Mouse (Mus musculus) liver, embryonic 14.5 days (tissue): ENCODE measurements around the gene Gtf2i. TPM values are rescaled to one million over a fixed set of nuclear protein-coding genes. Genes with fewer than 3 reads are reported as not detected.
A peak's percentile ranks its signal among the peaks of the same experiment; 100 is the strongest.

Source experiments
- ATAC-seq: fragments of 200-750 bp; cut with Nextera tagmentation; 2 replicates; pipeline ENCODE4 v1.8.0; 2017; ENCODE audit warnings: moderate number of reproducible peaks, mild to moderate bottlenecking, moderate library complexity; ENCODE audit not compliant: insufficient read depth
- DNase-seq, 3 experiments: peaks; one replicate each; pipeline ENCODE4 v3.0.0-alpha.2; 2012 to 2013; ENCODE audit warnings: low read depth in 3 of 3, low spot score in 3 of 3
- H3K27ac ChIP-seq: fragments of 300-500 bp; sonication (generic); 2 replicates; pipeline ENCODE4 v1.5.1; 2014; ENCODE audit warnings: moderate library complexity, mild to moderate bottlenecking, control low read depth, inconsistent platforms
- H3K27me3 ChIP-seq: fragments of 300-500 bp; sonication (generic); 2 replicates; pipeline ENCODE4 v1.6.1; 2014; ENCODE audit warnings: mild to moderate bottlenecking, low read length, moderate library complexity; ENCODE audit not compliant: control insufficient read depth, insufficient read depth
- H3K36me3 ChIP-seq: fragments of 300-500 bp; sonication (generic); replicated peaks from 2 replicates; pipeline ENCODE4 v1.6.1; 2014; ENCODE audit warnings: low read depth; ENCODE audit not compliant: control insufficient read depth, insufficient read depth
- H3K4me1 ChIP-seq, 2 experiments: fragments of 200-500 bp in 1 of 2; fragments of 300-500 bp in 1 of 2; sonication (generic) in 1 of 2; replicated peaks; 2 replicates each; pipeline ENCODE4 v1.6.1; 2012 to 2014; ENCODE audit warnings: antibody characterized with exemption in 1 of 2, inconsistent platforms in 1 of 2, low read length in 1 of 2; ENCODE audit not compliant: control insufficient read depth in 2 of 2, insufficient read depth in 2 of 2
- H3K4me2 ChIP-seq: fragments of 300-500 bp; sonication (generic); 2 replicates; pipeline ENCODE4 v1.6.1; 2014; ENCODE audit warnings: low read depth, mild to moderate bottlenecking, control low read depth, moderate library complexity
- H3K4me3 ChIP-seq, 2 experiments: fragments of 200-500 bp in 1 of 2; fragments of 300-500 bp in 1 of 2; sonication (generic) in 1 of 2; 2 replicates each; pipeline ENCODE4 v1.5.1; 2012 to 2014; ENCODE audit warnings: low read depth in 2 of 2, low read length in 2 of 2, mild to moderate bottlenecking in 2 of 2, control low read depth in 1 of 2, inconsistent platforms in 1 of 2, moderate library complexity in 1 of 2; ENCODE audit not compliant: insufficient read depth in 1 of 2
- H3K9ac ChIP-seq: fragments of 300-500 bp; sonication (generic); replicated peaks from 2 replicates; pipeline ENCODE4 v1.6.1; 2014; ENCODE audit warnings: mild to moderate bottlenecking, control low read depth, moderate library complexity
- H3K9me3 ChIP-seq: fragments of 300-500 bp; sonication (generic); 2 replicates; pipeline ENCODE4 v1.6.1; 2016; ENCODE audit warnings: low read length, mixed read lengths; ENCODE audit not compliant: control insufficient read depth
- CTCF ChIP-seq: IDR thresholded peaks from 2 replicates; pipeline ENCODE4 v1.5.1; 2016; ENCODE audit warnings: antibody characterized with exemption, low read depth, control low read depth
- EP300 ChIP-seq: IDR thresholded peaks from 2 replicates; pipeline ENCODE4 v1.6.1; 2016; ENCODE audit warnings: antibody characterized with exemption, low read depth
- WGBS: fragments of 180-500 bp; shearing (Covaris S2); extraction: QIAGEN DNeasy Blood & Tissue Kit; methylation state at CpG from one replicate; pipeline ENCODE4 v1.1.7; 2014; ENCODE audit not compliant: insufficient replicate concordance; 5-methylcytosine and 5-hydroxymethylcytosine counted together
- polyA plus RNA-seq, 2 experiments: library from polyadenylated mRNA; depleted of rRNA in 1 of 2; stranded (reverse) in 1 of 2; unstranded in 1 of 2; fragments of >200 nt; fragmentation: Nextera tagmentation in 1 of 2; extraction: Ambion mirVana in 1 of 2; gene quantifications; 2 replicates each; pipeline versions ENCODE4 v1.2.1 to v1.2.3; 2012 to 2014

The Gtf2i gene
- polyA plus RNA-seq, 2 experiments, result 26.1 to 26.5 TPM

- Histone ChIP-seq H3K9ac (no peak overlapping the region), H3K27ac (no peak overlapping the region), H3K36me3 (peaks cover 79% of the 10 kb centered on the region), H3K4me3 (no peak overlapping the region), H3K4me1 (no peaks in the 10 kb centered on the region), H3K9me3 (no peaks in the 10 kb centered on the region), H3K27me3 (no peaks in the 10 kb centered on the region), H3K4me2 (no peak overlapping the region)
- DNase-seq (no peak), ATAC-seq (no peak)
- WGBS, result 79% methylated on average over 5 of the region's 5 CpGs
- TF ChIP-seq EP300, result no peak
- TF ChIP-seq CTCF, result no peak
Measured at GRCm38 (mm10) chr5:134244890-134245289, 69.7 kb downstream of the Gtf2i start.

- ATAC-seq, result no peak
- H3K9me3 ChIP-seq, result no peaks in the 10 kb centered on the region
Measured at GRCm38 (mm10) chr5:134243661-134244436, 70.7 kb downstream of the Gtf2i start.

GRCm38 (mm10) chr5:134241831-134242230 lies 72.7 kb downstream of the Gtf2i start:
- Histone ChIP-seq H3K27ac (no peak overlapping the region), H3K9ac (no peak overlapping the region), H3K27me3 (no peaks in the 10 kb centered on the region), H3K4me2 (no peak overlapping the region), H3K36me3 (peaks cover 70% of the 10 kb centered on the region), H3K9me3 (no peaks in the 10 kb centered on the region), H3K4me3 (no peak overlapping the region), H3K4me1 (0 out of 4 replicates have a peak, but pooled peaks cover 0 to 1% of the 10 kb centered on the region in 2 experiments)
- 69% methylated on average over 5 of the region's 5 CpGs for WGBS
- TF ChIP-seq CTCF (no peak), EP300 (no peak)
- DNase-seq (no peak), ATAC-seq (no peak)

More at GRCm38 (mm10) chr5:134243661-134244436, 70.7 kb downstream of the Gtf2i start:
- H3K27me3 ChIP-seq, result no peaks in the 10 kb centered on the region
- 86% methylated on average over 26 of the region's 26 CpGs for WGBS
- no peak overlapping the region for H3K9ac ChIP-seq
- no peak for DNase-seq
- no peak overlapping the region for H3K27ac ChIP-seq
- TF ChIP-seq CTCF (no peak), EP300 (no peak)
- H3K4me2 ChIP-seq, result no peak overlapping the region
- H3K36me3 ChIP-seq, result peaks cover 79% of the 10 kb centered on the region
- no peaks in the 10 kb centered on the region for H3K4me1 ChIP-seq
- no peak overlapping the region for H3K4me3 ChIP-seq

- Histone ChIP-seq H3K4me2 (no peak overlapping the region), H3K27me3 (no peaks in the 10 kb centered on the region), H3K9ac (no peak overlapping the region), H3K9me3 (no peaks in the 10 kb centered on the region), H3K27ac (no peak overlapping the region), H3K4me1 (peaks cover 0 to 14% of the 10 kb centered on the region in 2 experiments; a peak in 2 of 4 replicates), H3K36me3 (peaks cover 50% of the 10 kb centered on the region), H3K4me3 (no peak overlapping the region)
- TF ChIP-seq CTCF (no peak), EP300 (no peak)
- DNase-seq (no peak), ATAC-seq (0 out of 2 replicates have a peak, but pooled peaks have one; percentile 18)
- 75% methylated on average over 28 of the region's 28 CpGs for WGBS
Measured at GRCm38 (mm10) chr5:134237936-134238760, 76.4 kb downstream of the Gtf2i start.

GRCm38 (mm10) chr5:134237508-134237907 lies 77.1 kb downstream of the Gtf2i start:
- 82% methylated on average over 11 of the region's 11 CpGs for WGBS
- no peak for ATAC-seq
- DNase-seq, result no peak

More at GRCm38 (mm10) chr5:134237508-134237907, 77.1 kb downstream of the Gtf2i start:
- Histone ChIP-seq H3K4me2 (no peak overlapping the region), H3K27me3 (no peaks in the 10 kb centered on the region), H3K36me3 (peaks cover 44% of the 10 kb centered on the region), H3K4me3 (no peak overlapping the region), H3K9me3 (no peaks in the 10 kb centered on the region), H3K9ac (no peak overlapping the region), H3K4me1 (peaks cover 0 to 17% of the 10 kb centered on the region in 2 experiments; a peak in 2 of 4 replicates), H3K27ac (no peak overlapping the region)
- TF ChIP-seq EP300, result no peak
- no peak for TF ChIP-seq CTCF
